Mouse (Mus musculus): ENCODE measurements around the gene 1110051M20Rik.

DNA sequence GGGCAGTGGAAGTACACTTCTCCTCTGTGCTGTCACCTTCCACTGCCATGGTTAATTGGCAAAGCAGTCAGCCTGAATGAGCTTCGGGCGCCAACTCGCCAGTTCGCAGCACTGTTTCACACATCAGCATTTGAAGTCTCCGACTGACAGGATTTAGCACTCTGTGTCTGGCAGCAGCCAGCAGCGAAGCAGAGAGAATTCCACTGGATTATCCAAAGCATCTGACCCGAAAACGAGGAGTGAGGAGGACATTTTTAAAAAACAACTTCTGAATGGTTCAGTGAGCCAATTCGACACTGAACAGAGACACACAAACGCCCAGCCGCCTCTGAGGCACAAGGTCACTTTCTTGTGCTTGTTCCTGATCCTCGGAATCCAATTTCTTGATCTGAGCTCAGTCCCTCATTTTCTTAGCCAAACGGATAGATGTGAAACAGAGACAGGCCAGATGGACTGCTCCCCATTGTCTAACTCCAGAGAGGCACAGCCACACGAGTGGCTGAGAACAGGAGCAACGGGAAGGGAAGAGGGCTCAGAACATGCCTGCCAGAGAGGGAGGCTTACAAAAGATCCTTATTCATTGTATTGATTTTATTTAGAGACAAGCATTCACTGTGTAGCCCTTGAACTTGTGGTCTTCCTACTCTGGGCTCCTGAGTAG is 119.6 kb downstream of the 1110051M20Rik start:
- TF ChIP-seq POLR2A (IDR thresholded peaks at IDR 0.05; ENCODE audit: insufficient read length, low read depth) (no peak), CEBPB (IDR thresholded peaks at IDR 0.05; ENCODE audit: insufficient read depth, poor library complexity, severe bottlenecking) (no peak), USF1 (IDR thresholded peaks at IDR 0.05; ENCODE audit: low read depth) (no peak)
